Comparison of ENCODE assay signal across 17 mouse cellular contexts in genomic region chr16:3976712-3977111, GRCm38 (mm10). TPM values are rescaled to one million over a fixed set of nuclear protein-coding genes. Genes with fewer than 3 reads are reported as not detected.
A peak's percentile ranks its signal among the peaks of the same experiment; 100 is the strongest.
DNase-seq lines count a peak whose midpoint lies in the region; ATAC-seq lines count a peak whose summit lies in the region.
"Had no signal": no experiment of that assay in that cellular context is flagged by ENCODE, and none has a peak within 500 bp of the region (broad histone marks: within the 10 kb centered on the region; RNA-seq: fewer than 3 reads in every experiment).

No protein-coding gene starts in this region.

- no peaks in the 10 kb centered on the region for H3K4me1 ChIP-seq in forebrain, embryonic 15.5 days
- H3K4me1 ChIP-seq in forebrain, embryonic 12.5 days, result no peaks in the 10 kb centered on the region
- peaks cover 11% of the 10 kb centered on the region; the same call in 1 of the 2 replicates for H3K4me1 ChIP-seq in kidney, embryonic 14.5 days (ENCODE audit: control insufficient read depth, insufficient read depth, low read length)
- H3K4me1 ChIP-seq in megakaryocyte, embryonic 14.5 days, result peaks cover 69% of the 10 kb centered on the region
- H3K4me1 ChIP-seq: forebrain, embryonic 13.5 days; midbrain, embryonic 12.5 days had no signal

- H3K4me3 ChIP-seq in forebrain, embryonic 15.5 days, result no peak overlapping the region
- H3K4me3 ChIP-seq in forebrain, embryonic 12.5 days (replicated peaks), result no peak overlapping the region
- H3K4me3 ChIP-seq in kidney, embryonic 14.5 days (ENCODE audit: low read length), result no peak overlapping the region
- peak overlapping the region; percentile 89 for H3K4me3 ChIP-seq in megakaryocyte, embryonic 14.5 days (replicated peaks)
- H3K4me3 ChIP-seq: forebrain, embryonic 13.5 days; midbrain, embryonic 12.5 days had no signal

- ATAC-seq in forebrain, embryonic 15.5 days (replicated peaks), result 0 out of 2 replicates have a peak, but pooled peaks have one; percentile 15
- ATAC-seq in forebrain, embryonic 12.5 days (ENCODE audit: low FRiP score), result no peak
- peak; percentile 29; the same call in 1 of the 2 replicates for ATAC-seq in kidney, embryonic 14.5 days (ENCODE audit: low FRiP score, low TSS enrichment)
- no peak for ATAC-seq in megakaryocyte, adult 5-6 weeks (ENCODE audit: poor library complexity, severe bottlenecking)

- no peaks in the 10 kb centered on the region for H3K27me3 ChIP-seq in forebrain, embryonic 15.5 days
- no peaks in the 10 kb centered on the region for H3K27me3 ChIP-seq in forebrain, embryonic 12.5 days
- no peaks in the 10 kb centered on the region for H3K27me3 ChIP-seq in kidney, embryonic 14.5 days (ENCODE audit: control insufficient read depth, insufficient read depth, low read length)
- no peaks in the 10 kb centered on the region for H3K27me3 ChIP-seq in megakaryocyte, embryonic 14.5 days (replicated peaks)
- H3K27me3 ChIP-seq: CH12.LX; forebrain, embryonic 13.5 days; heart, embryonic 15.5 days; midbrain, embryonic 12.5 days had no signal

- WGBS in forebrain, embryonic 15.5 days, result 54% methylated on average over 3 of the region's 3 CpGs
- WGBS in forebrain, embryonic 12.5 days, result 65% methylated on average over 3 of the region's 3 CpGs
- 26% methylated on average over 3 of the region's 3 CpGs for WGBS in kidney, embryonic 14.5 days

- H3K36me3 ChIP-seq in forebrain, embryonic 15.5 days, result peaks cover 40% of the 10 kb centered on the region
- peaks cover 43% of the 10 kb centered on the region for H3K36me3 ChIP-seq in forebrain, embryonic 12.5 days (replicated peaks)
- peaks cover 39% of the 10 kb centered on the region for H3K36me3 ChIP-seq in kidney, embryonic 14.5 days (ENCODE audit: control insufficient read depth, insufficient read depth, low read length)
- peaks cover 49% of the 10 kb centered on the region for H3K36me3 ChIP-seq in megakaryocyte, embryonic 14.5 days (replicated peaks; ENCODE audit: low read length)

- no peak overlapping the region for H3K9ac ChIP-seq in forebrain, embryonic 15.5 days (replicated peaks)
- H3K9ac ChIP-seq in forebrain, embryonic 12.5 days, result no peak overlapping the region
- H3K9ac ChIP-seq in kidney, embryonic 14.5 days (ENCODE audit: low read depth, low read length), result no peak overlapping the region
- H3K9ac ChIP-seq: forebrain, embryonic 13.5 days; heart, embryonic 15.5 days; midbrain, embryonic 12.5 days had no signal

- H3K9me3 ChIP-seq in forebrain, embryonic 15.5 days, result no peaks in the 10 kb centered on the region
- H3K9me3 ChIP-seq in forebrain, embryonic 12.5 days, result no peaks in the 10 kb centered on the region
- H3K9me3 ChIP-seq in kidney, embryonic 14.5 days (ENCODE audit: control insufficient read depth, low read length), result no peaks in the 10 kb centered on the region
- no peaks in the 10 kb centered on the region for H3K9me3 ChIP-seq in megakaryocyte, embryonic 14.5 days
- H3K9me3 ChIP-seq: forebrain, embryonic 13.5 days; heart, embryonic 15.5 days; midbrain, embryonic 12.5 days had no signal

- no peak overlapping the region for H3K27ac ChIP-seq in forebrain, embryonic 15.5 days (replicated peaks)
- no peak overlapping the region for H3K27ac ChIP-seq in forebrain, embryonic 12.5 days
- H3K27ac ChIP-seq in kidney, embryonic 14.5 days (ENCODE audit: low read depth, low read length), result no peak overlapping the region
- H3K27ac ChIP-seq: forebrain, embryonic 13.5 days; heart, embryonic 15.5 days; midbrain, embryonic 12.5 days had no signal

- DNase-seq in kidney, adult 9 months, result no peak
- peak; percentile 83 for DNase-seq in R1 (ENCODE audit: low read depth, low spot score)
- DNase-seq in ovary, adult 18-20 months (ENCODE audit: low spot score), result no peak
- DNase-seq: cerebellum, postnatal 10 days; left cerebral cortex, postnatal 4 days; lung, adult 18-20 months; retina, postnatal 1 day; right cerebral cortex, postnatal 4 days had no signal

- H3K4me2 ChIP-seq in forebrain, embryonic 15.5 days (replicated peaks), result no peak overlapping the region
- H3K4me2 ChIP-seq in forebrain, embryonic 12.5 days, result no peak overlapping the region
- no peak overlapping the region for H3K4me2 ChIP-seq in kidney, embryonic 14.5 days (replicated peaks; ENCODE audit: low read depth, low read length)
- H3K4me2 ChIP-seq: forebrain, embryonic 13.5 days; midbrain, embryonic 12.5 days had no signal

RNA-seq across cellular contexts. Expression of gene Nlrc3, which starts 0.3 kb away (rescaled TPM):
- polyA plus RNA-seq in forebrain, embryonic 15.5 days (2015; fragmentation: Nextera tagmentation; extraction: Ambion mirVana), result 0.84 and 1.1 TPM in 2 replicates
- 0.41 and 0.83 TPM in 2 replicates for polyA plus RNA-seq in forebrain, embryonic 12.5 days (2016; fragmentation: Nextera tagmentation; extraction: Ambion mirVana)
- 1.7 and 2.1 TPM in 2 replicates for polyA plus RNA-seq in kidney, embryonic 14.5 days (2014; fragmentation: Nextera tagmentation; extraction: Ambion mirVana)
- polyA plus RNA-seq in megakaryocyte, embryonic 14.5 days (2012; ENCODE audit: insufficient read depth, low replicate concordance), result 0.31 TPM in 1 of 2 replicates, not detected in the other
- total RNA-seq in megakaryocyte, adult 5-6 weeks (2015), result 0.98 and 1.0 TPM in 2 replicates
- total RNA-seq in megakaryocyte, adult 5-6 weeks (2017), result 0.51 and 1.1 TPM in 2 replicates

RNA-seq across cellular contexts. Expression of gene Slx4, which starts 26.9 kb away (rescaled TPM):
- polyA plus RNA-seq in forebrain, embryonic 15.5 days (2015; fragmentation: Nextera tagmentation; extraction: Ambion mirVana), result 21.9 and 23.0 TPM in 2 replicates
- polyA plus RNA-seq in forebrain, embryonic 12.5 days (2016; fragmentation: Nextera tagmentation; extraction: Ambion mirVana), result 29.5 and 31.3 TPM in 2 replicates
- 15.8 and 33.2 TPM in 2 replicates for polyA plus RNA-seq in kidney, embryonic 14.5 days (2014; fragmentation: Nextera tagmentation; extraction: Ambion mirVana)
- polyA plus RNA-seq in megakaryocyte, embryonic 14.5 days (2012; ENCODE audit: insufficient read depth, low replicate concordance), result 15.6 and 19.8 TPM in 2 replicates
- total RNA-seq in megakaryocyte, adult 5-6 weeks (2015), result 18.7 and 23.5 TPM in 2 replicates
- total RNA-seq in megakaryocyte, adult 5-6 weeks (2017), result 19.2 and 34.6 TPM in 2 replicates

Comparison
In these comparisons a context has a peak if more than half of its experiments do, and no peak if none do; other contexts are left out.
1. ATAC-seq: peak in forebrain, embryonic 15.5 days (single experiment) and kidney, embryonic 14.5 days (single experiment); none in forebrain, embryonic 12.5 days (single experiment) and megakaryocyte, adult 5-6 weeks (single experiment).